Mouse (Mus musculus): ENCODE measurements around the gene Nek5.

- TF ChIP-seq GATA1 (IDR thresholded peaks at IDR 0.05; ENCODE audit: low read length) (no peak), TAL1 (IDR thresholded peaks at IDR 0.05; ENCODE audit: low read length) (no peak)
Measured at GRCm38 (mm10) chr8:22040153-22040509, 84.7 kb downstream of the Nek5 start.

All from erythroblast, embryonic 14.5 days (primary cell).